Mouse (Mus musculus): Measurements from ENCODE around the gene Snrpa. TPM values are rescaled to one million over a fixed set of nuclear protein-coding genes. Genes with fewer than 3 reads are reported as not detected.

The Snrpa gene
- total RNA-seq, 2 experiments from 2014 or later = 57.3 to 63.7 TPM

DNA sequence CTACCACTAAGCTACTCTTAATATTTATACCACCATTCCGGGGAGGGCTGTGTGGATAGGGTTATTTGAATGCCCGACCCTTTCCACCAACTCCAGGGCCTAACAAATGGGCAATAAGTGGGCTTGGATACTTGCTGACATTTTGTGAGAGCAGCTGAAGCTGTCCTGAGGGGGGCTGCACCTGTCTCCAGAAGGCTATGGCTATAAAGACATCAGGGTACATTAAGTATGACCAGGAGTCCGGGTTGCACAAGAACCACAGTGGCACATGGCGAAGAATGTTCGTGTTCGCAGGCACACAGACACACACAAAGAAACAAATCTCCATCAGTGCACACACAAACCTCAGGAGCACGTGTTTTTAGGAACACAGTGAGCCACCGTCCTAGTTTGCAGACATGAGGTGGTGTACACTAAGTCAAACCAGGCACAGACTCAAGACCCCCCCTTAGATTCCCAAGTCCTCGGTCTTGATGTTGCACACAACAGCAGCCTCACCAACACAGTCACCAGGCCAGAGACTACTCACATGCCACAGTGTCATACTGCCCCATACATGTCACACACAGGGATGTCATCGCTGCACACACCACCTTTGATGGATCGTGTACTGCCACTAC is 28.5 kb downstream of the Snrpa start:
- no peak for DNase-seq (ENCODE audit: low spot score in 2 of 2)

DNA sequence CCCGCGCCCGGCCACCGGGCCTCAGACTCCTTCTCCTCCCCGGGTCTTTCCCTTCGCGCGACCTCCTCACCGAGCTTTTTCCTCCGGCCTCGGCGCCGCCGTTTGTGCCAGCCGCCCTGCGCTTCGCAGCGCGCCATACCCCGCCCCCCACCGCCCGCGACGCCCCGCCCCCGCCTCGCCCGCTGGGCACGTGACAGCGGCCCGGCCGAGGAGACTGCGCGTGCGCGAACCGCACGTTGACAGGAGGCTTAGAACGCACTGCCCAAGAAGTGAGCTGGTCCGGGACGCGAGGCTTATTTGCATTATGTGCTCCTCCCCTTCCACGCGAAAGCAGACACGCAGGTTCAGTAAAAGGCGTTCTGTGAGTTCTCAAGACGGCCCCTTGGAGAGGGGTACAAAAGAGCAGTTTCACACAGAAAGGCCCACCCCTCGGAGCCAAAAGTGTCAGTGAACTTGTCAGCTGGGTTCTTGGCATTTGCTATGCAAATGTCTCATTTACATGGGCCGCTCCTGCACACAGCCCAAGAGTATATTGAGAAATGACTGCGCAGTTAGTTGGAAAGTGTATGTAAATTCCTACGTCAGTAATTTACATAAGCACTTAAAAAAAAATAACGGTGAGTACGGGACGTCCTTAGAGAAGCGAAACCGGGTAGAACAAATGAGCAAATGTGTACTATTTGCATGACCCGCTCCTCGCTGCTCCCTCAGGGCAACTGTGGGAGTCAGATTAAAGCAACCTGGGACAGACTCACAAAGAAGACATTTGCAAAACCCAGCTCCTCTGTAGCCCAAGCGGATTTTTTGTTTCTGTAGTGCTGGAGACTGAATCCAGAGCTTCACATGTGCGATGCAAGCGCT is 29.2 kb downstream of the Snrpa start, which contains the start of gene Egln2:
Gene Egln2, minus strand, starts transcription at position 189 of the 861 bp plus-strand sequence.
- peak; percentile 95 to 96 for DNase-seq (ENCODE audit: low spot score in 2 of 2)

DNA sequence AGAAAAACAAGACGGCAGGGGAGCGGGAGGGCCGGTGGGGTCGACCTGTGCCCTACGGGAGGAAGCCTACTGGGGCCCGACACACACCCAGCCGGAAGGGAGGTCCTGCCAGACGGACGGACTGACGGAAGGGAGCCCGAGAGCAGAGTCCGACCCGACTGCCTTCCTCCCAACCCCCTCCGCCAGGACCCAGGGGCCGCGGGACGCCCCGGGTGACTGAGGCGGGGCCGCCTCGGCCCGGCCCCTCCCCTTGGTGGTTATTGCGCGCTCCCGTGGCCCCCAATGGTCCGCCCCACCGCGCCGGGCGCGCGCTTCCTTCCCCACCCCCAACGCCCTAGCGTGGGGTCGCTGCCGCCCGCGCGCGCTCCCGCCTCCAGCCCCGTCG is 29.9 kb downstream of the Snrpa start:
- peak; percentile 85 to 90 for DNase-seq (ENCODE audit: low spot score in 2 of 2)

DNA sequence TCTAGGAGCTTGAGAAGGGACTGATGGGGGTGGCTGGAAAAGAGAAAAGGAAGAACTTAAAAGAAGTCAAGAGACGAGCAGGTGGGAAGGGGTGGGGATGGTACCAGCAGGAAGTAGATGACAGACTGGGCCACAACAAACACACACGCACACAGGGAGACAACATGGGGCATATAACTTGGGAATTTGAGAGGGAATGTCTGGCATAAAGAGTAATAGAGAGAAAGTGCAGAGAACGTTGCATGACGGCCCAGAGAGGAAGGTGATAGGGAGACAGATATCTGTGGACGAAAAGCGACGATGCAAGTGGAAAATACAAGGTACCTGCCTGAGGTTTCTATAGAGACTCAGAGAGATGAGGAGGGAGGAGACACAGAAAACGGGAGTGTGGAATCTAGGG is 30.4 kb downstream of the Snrpa start:
- DNase-seq (ENCODE audit: low spot score in 2 of 2) = no peak

DNA sequence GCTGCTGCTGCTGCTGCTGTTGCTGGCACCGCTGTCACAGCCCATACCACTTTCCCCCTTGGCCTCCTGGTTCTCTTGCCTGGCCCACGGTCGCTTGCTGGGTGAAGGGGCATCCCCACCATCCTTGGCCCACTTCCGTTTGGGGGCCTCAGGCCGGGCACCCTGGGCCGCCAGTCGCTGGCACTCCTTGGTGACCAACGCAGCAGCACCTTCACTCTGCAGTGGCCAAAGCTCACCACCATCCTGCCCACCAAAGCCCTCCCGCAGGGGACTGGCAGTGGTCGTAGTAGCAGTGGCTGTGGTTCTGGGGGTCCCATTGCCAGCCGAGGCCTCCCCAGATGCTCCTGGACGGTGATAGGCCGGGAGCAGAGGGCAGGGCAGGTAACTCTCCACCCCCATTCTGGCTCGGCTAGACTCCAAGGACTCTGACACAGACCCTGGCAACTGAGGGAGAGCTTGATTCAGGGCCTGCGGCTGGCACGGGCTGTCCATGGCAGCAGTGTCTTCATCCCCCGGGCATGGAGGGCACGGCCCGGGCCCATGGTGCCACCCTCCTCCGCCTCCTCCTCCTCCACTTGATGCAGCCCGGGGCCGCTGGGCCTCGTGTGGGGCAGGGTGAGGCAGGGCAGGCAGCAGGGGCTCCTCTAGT is 30.9 kb downstream of the Snrpa start:
- DNase-seq (ENCODE audit: low spot score in 2 of 2) = no peak

DNA sequence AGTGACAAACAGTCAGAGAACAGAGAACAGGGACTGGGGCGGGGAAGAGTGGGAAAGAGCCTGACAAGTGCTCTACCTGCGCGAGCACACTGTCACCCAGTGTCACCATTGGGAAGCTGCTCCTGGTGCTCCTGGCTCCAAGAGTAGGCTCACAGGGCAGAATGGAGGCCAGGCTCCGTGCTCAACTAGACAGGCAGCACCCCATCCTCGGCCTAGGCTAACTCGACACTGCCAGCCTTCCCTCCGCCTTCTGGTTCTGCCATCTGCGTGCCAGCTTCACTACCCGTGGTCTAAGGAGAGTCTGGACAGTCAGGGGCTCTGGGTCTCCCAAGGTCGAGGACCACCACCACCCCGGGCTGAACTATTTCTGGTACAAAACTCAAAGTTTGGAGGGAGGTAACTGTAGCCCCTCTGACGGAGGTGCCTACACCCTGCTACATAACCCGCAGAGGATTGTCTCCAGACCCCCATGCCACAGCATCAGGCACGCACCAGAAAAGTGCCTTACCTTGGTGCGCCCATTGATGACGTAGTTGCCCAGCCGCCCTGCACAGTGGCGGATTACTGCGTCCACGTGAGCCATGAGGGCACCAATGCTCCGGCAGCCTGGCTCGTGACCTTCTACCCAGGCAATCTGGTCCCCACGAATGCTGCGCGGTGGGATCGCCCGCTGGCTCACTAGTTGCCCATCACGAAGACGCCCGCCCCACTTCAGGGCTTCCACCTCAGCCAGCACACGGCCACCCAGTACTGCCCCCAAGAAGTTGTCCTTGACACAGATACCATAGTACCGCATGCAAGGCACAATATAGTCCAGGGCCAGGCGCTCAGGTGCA is 31.7 kb downstream of the Snrpa start:
- DNase-seq (ENCODE audit: low spot score in 2 of 2) = no peak

DNA sequence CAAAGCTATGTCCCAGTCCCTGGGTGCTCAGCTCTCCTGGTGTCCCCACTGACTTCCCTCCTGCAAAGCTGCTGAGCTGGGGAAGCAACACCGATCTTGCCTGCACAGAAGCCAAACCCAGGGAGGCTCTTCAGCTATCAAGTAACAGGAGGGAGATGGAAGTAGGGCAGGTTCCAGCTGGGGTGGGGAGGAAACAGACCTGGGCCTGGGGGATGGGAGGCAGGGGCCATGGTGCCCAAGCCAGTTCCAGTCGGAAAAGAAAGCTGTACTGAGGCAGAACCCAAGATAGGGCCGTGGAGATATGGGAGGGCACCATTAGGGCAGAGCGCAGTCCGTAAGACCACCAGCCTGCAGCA is 32.6 kb downstream of the Snrpa start:
- DNase-seq (ENCODE audit: low spot score in 2 of 2) = no peak

DNA sequence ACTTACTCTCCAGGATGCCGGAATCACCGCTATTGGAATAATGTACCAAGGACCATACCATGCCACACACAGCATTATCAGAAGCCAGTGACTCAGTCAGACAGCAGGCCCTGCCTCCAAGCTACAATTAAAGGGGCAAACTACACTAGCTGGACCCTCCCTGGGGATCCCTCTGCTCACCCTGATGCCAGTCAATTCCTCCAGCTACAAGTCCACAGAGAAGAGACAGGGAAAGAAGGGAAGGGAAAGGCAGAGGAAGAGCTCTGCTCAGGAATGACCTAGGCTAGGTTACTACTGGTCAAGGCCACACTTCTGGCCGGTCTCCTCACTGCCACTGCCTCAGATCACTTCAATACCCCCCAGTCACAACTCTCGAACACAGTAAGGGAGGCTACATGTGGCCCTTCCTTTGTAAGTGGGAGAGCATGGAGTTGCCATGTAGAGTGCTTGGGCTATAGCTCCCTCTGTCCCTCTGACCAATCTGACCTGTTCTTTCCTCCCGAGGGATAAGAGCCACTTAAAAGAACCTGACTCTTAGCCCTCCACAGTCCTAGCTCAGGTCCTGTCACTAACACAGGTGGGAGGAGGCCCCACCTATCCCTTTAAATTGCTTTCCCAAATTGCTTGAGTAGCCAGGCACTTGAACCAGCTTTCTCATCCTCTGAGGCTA is 33.2 kb downstream of the Snrpa start:
- no peak for DNase-seq (ENCODE audit: low spot score in 2 of 2)

DNA sequence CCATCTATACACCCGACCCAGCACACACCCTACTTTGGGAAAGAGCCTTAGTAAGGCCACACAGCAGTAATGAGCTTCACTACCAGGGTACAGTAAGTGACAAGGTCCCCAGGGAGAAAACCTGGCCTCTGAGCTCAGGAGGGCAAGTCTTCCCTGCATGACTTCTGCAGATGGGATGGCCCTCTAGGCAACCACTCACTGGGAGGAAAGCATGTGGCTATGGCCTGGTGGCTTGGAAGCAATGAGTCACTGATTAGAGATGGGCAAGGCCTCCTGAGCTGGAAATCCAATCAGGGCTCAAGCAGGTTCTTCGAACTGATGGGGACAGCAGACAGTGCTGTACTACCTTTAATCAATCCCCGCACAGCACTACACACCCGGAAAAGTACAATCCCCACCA is 34.3 kb downstream of the Snrpa start:
- no peak for DNase-seq (ENCODE audit: low spot score in 2 of 2)

DNA sequence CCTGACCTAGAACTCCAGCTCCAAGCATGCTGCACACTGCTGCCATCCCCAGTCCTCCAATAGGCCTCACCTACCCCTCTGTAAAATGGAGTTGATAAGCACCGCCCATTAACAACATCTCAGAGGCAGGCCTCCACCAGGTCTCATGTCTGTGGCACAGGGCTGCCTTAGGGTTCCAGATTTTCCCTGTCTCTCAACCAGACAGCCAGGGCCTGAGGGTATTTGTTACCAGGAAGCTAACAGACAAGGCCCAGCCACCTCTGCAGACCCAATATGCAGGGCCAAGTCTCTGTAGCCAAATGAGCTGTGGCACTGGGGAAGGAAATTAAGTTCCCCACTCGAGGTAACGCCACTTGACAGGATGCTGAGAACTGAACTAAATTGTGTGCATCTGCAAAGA is 35.1 kb downstream of the Snrpa start:
- no peak for DNase-seq (ENCODE audit: low spot score in 2 of 2)

DNA sequence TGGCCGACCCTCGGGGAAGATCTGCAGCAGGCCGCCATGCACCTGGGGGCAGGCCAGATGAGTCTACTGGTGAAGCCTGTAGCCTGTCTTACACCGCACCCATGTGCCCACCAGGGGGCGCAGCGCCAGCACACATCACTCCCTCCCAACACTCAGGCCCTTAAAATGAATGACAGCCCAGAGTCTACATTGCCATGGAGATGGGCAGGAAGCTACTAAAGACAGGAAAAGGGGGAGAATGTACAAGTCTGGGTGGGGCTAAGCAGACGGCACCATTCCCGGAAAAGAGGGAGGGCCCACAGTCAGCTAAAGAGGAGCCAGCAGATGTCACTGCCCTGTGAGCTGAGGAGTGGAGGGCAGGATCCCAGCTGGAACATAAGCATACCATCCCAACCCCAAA is 36.2 kb downstream of the Snrpa start:
- peak; percentile 87 to 88 for DNase-seq (ENCODE audit: low spot score in 2 of 2)

DNA sequence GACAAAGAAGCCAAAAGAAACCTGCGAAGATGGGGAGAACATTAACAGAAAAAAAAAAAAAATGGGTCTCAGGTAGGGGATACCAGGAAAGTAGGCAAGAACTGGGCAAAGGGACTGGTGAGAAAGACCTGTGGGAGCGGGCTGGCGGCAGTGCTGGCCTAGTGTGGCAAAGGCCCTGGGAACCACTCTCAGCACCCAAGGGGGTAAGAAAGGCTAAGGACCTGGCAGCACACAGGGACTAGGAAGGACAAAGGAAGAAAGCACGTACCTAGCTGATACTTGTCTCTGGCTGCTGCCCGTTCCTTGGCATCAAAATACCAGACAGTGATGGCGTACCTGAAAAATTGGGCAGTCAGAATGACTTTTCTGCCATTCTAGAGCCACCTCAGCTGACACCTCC is 36.8 kb downstream of the Snrpa start:
- DNase-seq (ENCODE audit: low spot score in 2 of 2) = no peak

DNA sequence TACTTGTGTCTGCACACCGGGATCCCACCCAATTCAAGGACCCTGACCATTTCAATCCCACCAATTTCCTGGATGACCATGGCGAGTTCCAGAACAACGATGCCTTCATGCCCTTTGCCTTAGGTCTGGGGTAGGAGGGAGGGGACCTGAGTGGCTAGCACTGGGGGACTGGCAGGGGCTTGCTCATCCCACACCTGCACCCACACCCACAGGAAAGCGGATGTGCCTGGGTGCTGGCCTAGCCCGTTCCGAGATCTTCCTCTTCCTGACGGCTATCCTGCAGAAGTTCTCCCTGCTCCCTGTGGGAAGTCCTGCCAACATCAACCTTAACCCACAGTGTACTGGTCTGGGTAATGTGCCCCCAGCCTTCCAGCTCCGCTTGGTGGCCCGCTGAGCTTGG is 37.9 kb downstream of the Snrpa start:
- DNase-seq (ENCODE audit: low spot score in 2 of 2) = no peak

DNA sequence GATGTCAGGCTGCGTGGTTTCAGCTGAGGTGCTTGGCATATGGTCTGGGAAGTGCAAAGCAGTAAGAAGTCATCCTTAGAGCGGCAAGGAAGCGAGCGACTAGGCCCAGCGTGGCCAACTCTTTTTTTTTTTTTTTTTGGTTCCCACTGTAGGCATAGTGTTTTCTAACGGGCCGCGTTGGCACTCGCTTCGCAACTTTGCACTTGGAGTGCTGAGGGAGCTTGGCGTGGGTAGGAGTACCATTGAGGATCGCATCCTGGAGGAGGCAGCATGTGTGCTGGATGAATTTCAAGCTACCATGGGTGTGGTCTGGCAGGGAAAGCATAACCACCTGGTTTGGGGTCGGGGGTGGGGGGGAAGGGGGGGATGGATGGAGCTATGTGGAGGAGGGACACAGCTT is 40.1 kb downstream of the Snrpa start:
- no peak for DNase-seq (ENCODE audit: low spot score in 2 of 2)

DNA sequence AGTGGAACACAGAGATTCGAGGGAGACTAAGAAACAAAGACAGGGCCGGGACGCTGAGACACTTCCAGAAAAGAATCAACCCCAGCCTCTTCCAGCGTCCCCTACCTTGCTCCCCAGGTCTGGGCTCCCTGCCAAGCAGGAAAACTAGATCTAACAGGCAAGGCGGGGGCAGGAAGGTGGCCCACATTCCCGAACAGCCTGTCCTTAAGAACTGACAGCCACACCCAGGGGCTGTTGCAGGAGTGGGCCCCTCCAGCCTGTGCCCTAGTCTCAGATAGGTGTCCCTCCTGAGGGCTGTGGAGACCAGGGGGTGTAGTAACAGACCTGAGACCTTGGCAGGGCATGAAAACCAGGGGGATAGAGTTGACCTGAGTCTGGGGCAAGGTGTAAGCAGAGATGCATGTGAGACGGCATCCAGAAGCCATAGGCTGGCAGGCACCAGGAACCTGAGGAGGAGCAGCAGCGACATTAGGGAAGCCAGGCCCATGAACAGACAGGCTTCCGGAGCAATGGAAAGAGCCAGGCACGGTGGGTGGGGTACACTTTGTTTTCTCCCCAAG is 42.8 kb downstream of the Snrpa start, which contains the start of gene Cyp2t4:
Gene Cyp2t4, plus strand, starts transcription at position 510 of the 560 bp plus-strand sequence.
- no peak for DNase-seq (ENCODE audit: low spot score in 2 of 2)

Small RNA genes lying within 50 kb of the gene (microRNA-seq; reads per million reads assigned to microRNA genes)
- gene Mir1191 (not detected), gene Mir3101 (not detected)

Other genes with a start within 250 kb of the Snrpa start
- under 1 TPM in 1 of 2 experiments, not detected in 1; 0.47 TPM for gene Cyp2a12, start 167.2 kb downstream of the Snrpa start, total RNA-seq (2021)
- gene Cyp2f2, start 76.4 kb downstream of the Snrpa start, total RNA-seq (2021) = under 1 TPM; 0.41 to 0.59 TPM
- gene Cyp2t4, start 42.6 kb downstream of the Snrpa start, total RNA-seq (2021) = not detected
- gene Egln2, start 29.5 kb downstream of the Snrpa start, total RNA-seq (2021) = 10 to 100 TPM; 81.4 to 85.3 TPM
- 10 to 100 TPM; 29.4 to 33.6 TPM for gene Rab4b, start 17.4 kb downstream of the Snrpa start, total RNA-seq (2021)
- not detected for gene Gm21983, start 15.2 kb downstream of the Snrpa start, total RNA-seq (2021)
- not detected for gene Mia, start 15.1 kb downstream of the Snrpa start, total RNA-seq (2021)
- gene BC024978, start 490 bp downstream of the Snrpa start, total RNA-seq (2021) = 10 to 100 TPM; 12.3 to 12.6 TPM
- 1 to 10 TPM; 7.2 to 8.5 TPM for gene Itpkc, start 32.4 kb upstream of the Snrpa start, total RNA-seq (2021)
- gene Coq8b, start 36.8 kb upstream of the Snrpa start, total RNA-seq (2021) = 10 to 100 TPM in 1 of 2 experiments, 1 to 10 TPM in 1; 8.6 to 10.3 TPM
- gene Numbl, start 62.2 kb upstream of the Snrpa start, total RNA-seq (2021) = 10 to 100 TPM; 26.3 to 32.3 TPM
- gene Ltbp4, start 141.4 kb upstream of the Snrpa start, total RNA-seq (2021) = 100 to 1,000 TPM; 152 to 169 TPM
- gene Shkbp1, start 159.7 kb upstream of the Snrpa start, total RNA-seq (2021) = 10 to 100 TPM; 11.0 to 11.5 TPM
- gene Gm20479, start 161.1 kb upstream of the Snrpa start, total RNA-seq (2021) = not detected

Data from gastrocnemius, postnatal 4 days (tissue).